Mouse (Mus musculus) thymus, postnatal 14 days (tissue): Measurements from ENCODE around the gene Alk.
A peak's percentile ranks its signal among the peaks of the same experiment; 100 is the strongest.

Source experiments
- DNase-seq: peaks from one replicate; pipeline ENCODE4 v3.0.0; 2021

Alk gene

GRCm38 (mm10) chr17:72604610-72604980, at the start of gene Alk:
Alk (minus strand) TSS chr17:72604627.
- DNase-seq: peak; percentile 67

- no peak for DNase-seq
These were observed 48.4 kb upstream of the Alk start for GRCm38 (mm10) chr17:72652801-72653200.

GRCm38 (mm10) chr17:72648607-72649217, 44.3 kb upstream of the Alk start:
- DNase-seq: no peak

- no peak for DNase-seq
These were observed 41.7 kb upstream of the Alk start for GRCm38 (mm10) chr17:72646167-72646566.

GRCm38 (mm10) chr17:72640095-72640494, 35.7 kb upstream of the Alk start:
- no peak for DNase-seq

- DNase-seq: no peak
These were observed 35.0 kb upstream of the Alk start for GRCm38 (mm10) chr17:72639400-72639799.

GRCm38 (mm10) chr17:72606251-72606650, 1.8 kb upstream of the Alk start:
- peak; percentile 68 for DNase-seq

- DNase-seq: no peak
These were observed 379 bp downstream of the Alk start for GRCm38 (mm10) chr17:72603886-72604609.

- DNase-seq: peak; percentile 36
These were observed 1.1 kb downstream of the Alk start for GRCm38 (mm10) chr17:72603118-72603885.

- no peak for DNase-seq
These were observed 3.6 kb downstream of the Alk start for GRCm38 (mm10) chr17:72600806-72601205.

- no peak for DNase-seq
These were observed 16.8 kb downstream of the Alk start for GRCm38 (mm10) chr17:72587671-72588070.

- DNase-seq: no peak
These were observed 24.3 kb downstream of the Alk start for GRCm38 (mm10) chr17:72580142-72580541.

- no peak for DNase-seq
These were observed 25.1 kb downstream of the Alk start for GRCm38 (mm10) chr17:72579321-72579720.

GRCm38 (mm10) chr17:72571379-72571778, 33.0 kb downstream of the Alk start:
- no peak for DNase-seq

- DNase-seq: no peak
These were observed 34.9 kb downstream of the Alk start for GRCm38 (mm10) chr17:72569491-72569890.

- DNase-seq: no peak
These were observed 41.0 kb downstream of the Alk start for GRCm38 (mm10) chr17:72563423-72563822.

GRCm38 (mm10) chr17:72561471-72561870, 43.0 kb downstream of the Alk start:
- no peak for DNase-seq

GRCm38 (mm10) chr17:72560771-72561170, 43.7 kb downstream of the Alk start:
- no peak for DNase-seq

- DNase-seq: no peak
These were observed 47.2 kb downstream of the Alk start for GRCm38 (mm10) chr17:72557029-72557735.

GRCm38 (mm10) chr17:72546274-72546673, 58.2 kb downstream of the Alk start:
- no peak for DNase-seq

GRCm38 (mm10) chr17:72535304-72535703, 69.1 kb downstream of the Alk start:
- DNase-seq: no peak

GRCm38 (mm10) chr17:72532266-72532665, 72.2 kb downstream of the Alk start:
- no peak for DNase-seq

GRCm38 (mm10) chr17:72528481-72528880, 75.9 kb downstream of the Alk start:
- no peak for DNase-seq
